Mouse (Mus musculus): ENCODE measurements around the gene Katna1. TPM values are rescaled to one million over a fixed set of nuclear protein-coding genes. Genes with fewer than 3 reads are reported as not detected.
A peak's percentile ranks its signal among the peaks of the same experiment; 100 is the strongest.

Gene Katna1
- polyA plus RNA-seq, 1 experiment from 2014 or later = 27.0 TPM

GRCm38 (mm10) chr10:7757544-7757943 is 31.7 kb downstream of the Katna1 start:
- WGBS (ENCODE audit: insufficient replicate concordance) = 33% methylated on average over 2 of the region's 2 CpGs
- Histone ChIP-seq H3K27me3 (ENCODE audit: control insufficient read depth, insufficient read depth, low read depth, low read length) (no peaks in the 10 kb centered on the region), H3K4me1 (ENCODE audit: control insufficient read depth, low read depth, low read length) (no peaks in the 10 kb centered on the region; the same call in 1 of the 2 replicates), H3K9me3 (replicated peaks; ENCODE audit: control insufficient read depth, low read length) (no peaks in the 10 kb centered on the region), H3K9ac (ENCODE audit: low read depth, low read length) (no peak overlapping the region), H3K4me2 (ENCODE audit: low read depth, low read length) (no peak overlapping the region), H3K36me3 (ENCODE audit: control insufficient read depth, insufficient read depth) (peaks cover 2% of the 10 kb centered on the region; the same call in 1 of the 2 replicates), H3K27ac (ENCODE audit: low read length) (no peak overlapping the region), H3K4me3 (ENCODE audit: low read depth, low read length) (no peak overlapping the region)
- ATAC-seq (ENCODE audit: low read depth) = no peak

DNA sequence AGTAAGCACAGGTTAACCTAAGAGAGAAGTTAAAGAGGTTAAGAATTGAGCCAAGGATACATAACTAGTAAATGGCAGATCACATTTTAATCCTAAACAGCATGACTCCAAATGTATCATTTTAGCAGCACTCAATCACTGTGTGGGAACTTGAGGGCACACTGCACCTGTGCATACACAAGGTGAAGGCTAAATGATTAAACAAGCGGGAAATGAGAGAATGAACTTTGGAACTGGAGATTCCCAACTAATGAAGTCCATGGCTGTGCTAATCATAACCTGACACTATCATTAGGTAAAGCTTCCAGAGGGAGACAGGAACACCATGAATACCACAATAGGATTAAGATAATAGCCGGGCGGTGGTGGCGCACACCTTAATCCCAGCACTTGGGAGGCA is 46.5 kb downstream of the Katna1 start:
- WGBS (ENCODE audit: insufficient replicate concordance) = 81% methylated on average over 4 of the region's 4 CpGs
- H3K36me3 ChIP-seq (ENCODE audit: control insufficient read depth, insufficient read depth) = peaks cover 15% of the 10 kb centered on the region
- no peak overlapping the region for H3K4me3 ChIP-seq (ENCODE audit: low read depth, low read length)
- no peaks in the 10 kb centered on the region for H3K4me1 ChIP-seq (ENCODE audit: control insufficient read depth, low read depth, low read length)
- no peak overlapping the region for H3K9ac ChIP-seq (ENCODE audit: low read depth, low read length)
- no peak for ATAC-seq (ENCODE audit: low read depth)
- no peaks in the 10 kb centered on the region for H3K27me3 ChIP-seq (ENCODE audit: control insufficient read depth, insufficient read depth, low read depth, low read length)
- H3K9me3 ChIP-seq (replicated peaks; ENCODE audit: control insufficient read depth, low read length) = no peaks in the 10 kb centered on the region
- H3K27ac ChIP-seq (ENCODE audit: low read length) = no peak overlapping the region
- no peak overlapping the region for H3K4me2 ChIP-seq (ENCODE audit: low read depth, low read length)

GRCm38 (mm10) chr10:7772769-7773168 is 47.0 kb downstream of the Katna1 start:
- 81% methylated on average over 1 of the region's 1 CpGs for WGBS (ENCODE audit: insufficient replicate concordance)
- H3K36me3 ChIP-seq (ENCODE audit: control insufficient read depth, insufficient read depth) = peaks cover 15% of the 10 kb centered on the region
- H3K9ac ChIP-seq (ENCODE audit: low read depth, low read length) = no peak overlapping the region
- H3K4me3 ChIP-seq (ENCODE audit: low read depth, low read length) = no peak overlapping the region
- H3K27ac ChIP-seq (ENCODE audit: low read length) = no peak overlapping the region
- H3K27me3 ChIP-seq (ENCODE audit: control insufficient read depth, insufficient read depth, low read depth, low read length) = no peaks in the 10 kb centered on the region
- no peak for ATAC-seq (ENCODE audit: low read depth)
- H3K4me1 ChIP-seq (ENCODE audit: control insufficient read depth, low read depth, low read length) = no peaks in the 10 kb centered on the region
- no peak overlapping the region for H3K4me2 ChIP-seq (ENCODE audit: low read depth, low read length)
- H3K9me3 ChIP-seq (replicated peaks; ENCODE audit: control insufficient read depth, low read length) = no peaks in the 10 kb centered on the region

DNA sequence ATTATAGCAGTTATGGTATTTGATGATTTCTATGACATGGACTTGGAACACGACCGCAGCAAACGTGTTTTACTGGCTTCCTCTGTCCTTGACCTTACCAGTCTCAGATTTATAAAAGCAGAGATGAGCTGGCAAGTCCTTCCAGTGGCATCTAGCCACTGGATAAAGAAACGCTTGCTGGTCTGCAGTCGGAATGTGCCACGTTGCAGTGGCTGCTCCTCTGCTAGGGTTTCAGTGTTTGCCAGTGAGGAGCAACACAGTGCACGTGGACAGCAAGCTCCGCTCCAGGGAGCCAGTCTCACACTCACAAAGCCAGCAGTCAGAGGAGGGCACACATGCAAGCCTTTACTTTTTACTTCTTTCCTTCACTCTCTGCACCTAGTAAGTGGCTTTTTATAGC is 49.6 kb downstream of the Katna1 start:
- H3K27me3 ChIP-seq (ENCODE audit: control insufficient read depth, insufficient read depth, low read depth, low read length) = no peaks in the 10 kb centered on the region
- no peak overlapping the region for H3K27ac ChIP-seq (ENCODE audit: low read length)
- no peak for ATAC-seq (ENCODE audit: low read depth)
- peaks cover 2% of the 10 kb centered on the region; the same call in 1 of the 2 replicates for H3K4me1 ChIP-seq (ENCODE audit: control insufficient read depth, low read depth, low read length)
- WGBS (ENCODE audit: insufficient replicate concordance) = 82% methylated on average over 8 of the region's 8 CpGs
- H3K9me3 ChIP-seq (replicated peaks; ENCODE audit: control insufficient read depth, low read length) = no peaks in the 10 kb centered on the region
- H3K9ac ChIP-seq (ENCODE audit: low read depth, low read length) = no peak overlapping the region
- H3K4me2 ChIP-seq (ENCODE audit: low read depth, low read length) = no peak overlapping the region
- H3K4me3 ChIP-seq (ENCODE audit: low read depth, low read length) = no peak overlapping the region
- peaks cover 4% of the 10 kb centered on the region; the same call in 1 of the 2 replicates for H3K36me3 ChIP-seq (ENCODE audit: control insufficient read depth, insufficient read depth)

DNA sequence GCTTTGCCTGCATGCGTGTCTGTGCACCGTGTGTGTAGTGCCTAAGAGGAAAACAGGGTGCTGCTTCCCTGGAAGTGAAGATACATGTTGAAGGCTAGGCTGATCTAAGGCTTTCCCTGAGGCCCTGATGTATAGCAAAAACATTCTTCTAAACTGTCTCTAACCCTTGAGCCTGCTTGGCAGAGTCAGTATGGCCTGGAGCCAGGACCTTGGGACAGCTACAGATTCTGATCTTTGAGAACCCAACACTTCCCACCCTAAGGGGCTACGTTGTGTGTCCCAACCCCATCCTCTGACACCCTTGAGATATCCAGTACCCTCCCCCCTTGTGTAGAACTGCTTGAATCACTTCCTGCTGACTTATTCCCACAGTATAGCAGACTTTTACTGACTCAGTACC is 52.6 kb downstream of the Katna1 start:
- no peak overlapping the region for H3K4me3 ChIP-seq (ENCODE audit: low read depth, low read length)
- no peak overlapping the region for H3K9ac ChIP-seq (ENCODE audit: low read depth, low read length)
- peaks cover 6% of the 10 kb centered on the region; the same call in 1 of the 2 replicates for H3K4me1 ChIP-seq (ENCODE audit: control insufficient read depth, low read depth, low read length)
- no peak for ATAC-seq (ENCODE audit: low read depth)
- H3K4me2 ChIP-seq (ENCODE audit: low read depth, low read length) = no peak overlapping the region
- no peak overlapping the region for H3K27ac ChIP-seq (ENCODE audit: low read length)
- no peaks in the 10 kb centered on the region for H3K27me3 ChIP-seq (ENCODE audit: control insufficient read depth, insufficient read depth, low read depth, low read length)
- H3K9me3 ChIP-seq (replicated peaks; ENCODE audit: control insufficient read depth, low read length) = no peaks in the 10 kb centered on the region
- H3K36me3 ChIP-seq (ENCODE audit: control insufficient read depth, insufficient read depth) = no peaks in the 10 kb centered on the region
- WGBS (ENCODE audit: insufficient replicate concordance) = 72% methylated on average over 3 of the region's 3 CpGs

DNA sequence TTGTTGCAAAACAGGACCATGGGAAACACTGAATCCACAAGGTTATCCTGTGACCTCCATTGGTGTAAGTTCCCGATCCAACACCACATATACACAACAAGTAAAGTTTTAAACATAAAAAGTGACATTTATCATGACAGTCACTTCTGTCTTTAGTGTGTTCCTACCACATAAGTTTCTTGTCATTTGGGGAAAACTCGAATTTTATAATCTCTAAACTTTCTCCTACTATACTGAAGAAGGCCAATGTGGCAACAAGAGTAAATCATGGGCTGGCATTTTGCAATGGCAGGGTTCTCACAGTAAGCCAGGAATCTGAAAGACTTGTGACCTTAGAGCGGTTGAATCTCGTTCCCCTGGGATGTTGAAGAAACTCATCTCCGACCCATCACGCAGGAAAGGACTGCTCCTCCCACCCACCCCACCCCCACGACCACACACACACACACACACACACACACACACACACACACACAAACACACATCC is 54.0 kb downstream of the Katna1 start:
- Histone ChIP-seq H3K9me3 (replicated peaks; ENCODE audit: control insufficient read depth, low read length) (no peaks in the 10 kb centered on the region), H3K4me3 (ENCODE audit: low read depth, low read length) (peak overlapping the region; percentile 92), H3K27ac (ENCODE audit: low read length) (no peak overlapping the region; the same call in 1 of the 2 replicates), H3K4me2 (ENCODE audit: low read depth, low read length) (peak overlapping the region; percentile 85), H3K27me3 (ENCODE audit: control insufficient read depth, insufficient read depth, low read depth, low read length) (no peaks in the 10 kb centered on the region), H3K4me1 (ENCODE audit: control insufficient read depth, low read depth, low read length) (peaks cover 6% of the 10 kb centered on the region; the same call in 1 of the 2 replicates), H3K9ac (ENCODE audit: low read depth, low read length) (peak overlapping the region; percentile 92), H3K36me3 (ENCODE audit: control insufficient read depth, insufficient read depth) (no peaks in the 10 kb centered on the region)
- no peak for ATAC-seq (ENCODE audit: low read depth)
- 19% methylated on average over 7 of the region's 7 CpGs for WGBS (ENCODE audit: insufficient replicate concordance)

DNA sequence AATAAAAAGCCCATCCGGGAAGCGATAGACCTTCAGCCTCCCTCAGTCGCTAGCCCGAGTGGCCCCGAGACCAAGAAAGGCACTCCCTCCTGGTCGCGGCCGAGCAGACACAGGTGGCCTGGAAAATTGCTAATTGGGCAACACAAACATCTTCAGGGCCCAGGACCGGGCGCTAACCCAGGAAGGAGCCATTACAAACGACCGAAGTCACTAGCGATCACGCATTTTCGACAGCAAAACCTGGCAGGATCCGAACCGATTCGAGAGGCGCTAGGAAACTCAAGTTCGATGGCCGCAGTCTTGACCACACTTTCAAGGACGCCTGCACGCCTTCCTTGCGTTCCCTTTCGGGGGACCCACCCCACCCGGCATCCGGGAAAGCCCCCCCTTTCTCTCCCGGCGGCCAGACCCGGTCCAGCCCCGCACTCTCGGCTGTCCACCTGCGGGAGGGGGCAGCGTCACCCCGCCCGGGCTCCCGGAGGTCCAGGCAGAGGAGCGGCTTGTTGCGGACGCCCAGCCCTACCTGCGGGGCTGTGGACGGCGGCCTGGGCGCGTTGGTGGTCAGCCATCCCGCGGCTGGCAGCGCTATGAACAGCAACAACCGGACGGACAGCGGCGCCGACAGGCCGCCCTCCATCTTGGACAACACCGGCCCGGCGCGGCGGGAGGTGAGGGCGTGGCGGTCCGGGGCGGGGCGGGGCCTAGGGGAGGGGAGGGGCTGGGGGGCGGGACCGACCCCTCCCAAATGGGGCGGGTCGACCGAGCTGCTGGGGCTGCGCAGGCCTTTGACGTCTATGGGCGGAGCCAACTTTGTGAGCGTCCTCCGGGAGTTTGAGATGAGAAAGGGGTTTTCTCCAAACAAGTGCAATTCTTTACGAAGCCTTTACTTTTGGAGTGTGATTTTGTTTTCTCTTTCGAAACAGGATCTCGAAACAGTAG is 54.7 kb downstream of the Katna1 start:
- Histone ChIP-seq H3K4me3 (ENCODE audit: low read depth, low read length) (peak overlapping the region; percentile 92), H3K9ac (ENCODE audit: low read depth, low read length) (peak overlapping the region; percentile 92), H3K27ac (ENCODE audit: low read length) (peak overlapping the region; percentile 66), H3K27me3 (ENCODE audit: control insufficient read depth, insufficient read depth, low read depth, low read length) (no peaks in the 10 kb centered on the region), H3K36me3 (ENCODE audit: control insufficient read depth, insufficient read depth) (no peaks in the 10 kb centered on the region), H3K4me1 (ENCODE audit: control insufficient read depth, low read depth, low read length) (peaks cover 6% of the 10 kb centered on the region; the same call in 1 of the 2 replicates), H3K4me2 (ENCODE audit: low read depth, low read length) (peak overlapping the region; percentile 85), H3K9me3 (replicated peaks; ENCODE audit: control insufficient read depth, low read length) (no peaks in the 10 kb centered on the region)
- peak; percentile 96 for ATAC-seq (ENCODE audit: low read depth)
- WGBS (ENCODE audit: insufficient replicate concordance) = under 1% methylated on average over 65 of the region's 77 CpGs

GRCm38 (mm10) chr10:7781214-7781613 is 55.4 kb downstream of the Katna1 start:
- no peak for ATAC-seq (ENCODE audit: low read depth)
- H3K36me3 ChIP-seq (ENCODE audit: control insufficient read depth, insufficient read depth) = no peaks in the 10 kb centered on the region
- peak overlapping the region; percentile 60 for H3K4me2 ChIP-seq (ENCODE audit: low read depth, low read length)
- no peaks in the 10 kb centered on the region for H3K27me3 ChIP-seq (ENCODE audit: control insufficient read depth, insufficient read depth, low read depth, low read length)
- H3K9ac ChIP-seq (ENCODE audit: low read depth, low read length) = peak overlapping the region; percentile 23; the same call in 1 of the 2 replicates
- H3K9me3 ChIP-seq (replicated peaks; ENCODE audit: control insufficient read depth, low read length) = no peaks in the 10 kb centered on the region
- H3K27ac ChIP-seq (ENCODE audit: low read length) = peak overlapping the region; percentile 21; the same call in 1 of the 2 replicates
- 43% methylated on average over 3 of the region's 3 CpGs for WGBS (ENCODE audit: insufficient replicate concordance)
- H3K4me1 ChIP-seq (ENCODE audit: control insufficient read depth, low read depth, low read length) = peaks cover 6% of the 10 kb centered on the region; the same call in 1 of the 2 replicates
- peak overlapping the region; percentile 92 for H3K4me3 ChIP-seq (ENCODE audit: low read depth, low read length)

DNA sequence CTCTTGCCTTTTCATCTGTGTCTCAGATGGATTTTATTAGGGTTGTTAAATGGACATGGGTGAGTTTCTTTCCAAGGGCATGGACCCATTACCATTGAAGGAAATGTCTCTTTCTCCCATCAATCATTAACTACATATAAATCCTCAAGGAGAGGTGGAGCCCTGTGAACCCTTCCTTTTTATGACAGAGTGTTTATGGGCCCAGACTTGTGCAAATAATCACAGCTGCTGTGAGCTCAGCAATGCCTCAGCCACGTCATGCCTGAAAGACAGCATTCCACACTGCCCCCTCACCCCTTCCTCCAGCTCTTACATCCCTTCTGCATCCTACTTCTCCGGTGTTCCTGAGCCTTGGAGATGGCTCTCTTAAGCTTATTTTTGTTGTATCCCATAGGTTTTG is 61.5 kb downstream of the Katna1 start:
- ATAC-seq (ENCODE audit: low read depth) = no peak
- 52% methylated on average over 2 of the region's 2 CpGs for WGBS (ENCODE audit: insufficient replicate concordance)
- H3K27ac ChIP-seq (ENCODE audit: low read length) = no peak overlapping the region

More for the DNA sequence above, 61.5 kb downstream of the Katna1 start:
- Histone ChIP-seq H3K4me2 (ENCODE audit: low read depth, low read length) (no peak overlapping the region), H3K9ac (ENCODE audit: low read depth, low read length) (no peak overlapping the region), H3K9me3 (replicated peaks; ENCODE audit: control insufficient read depth, low read length) (no peaks in the 10 kb centered on the region), H3K4me1 (ENCODE audit: control insufficient read depth, low read depth, low read length) (peaks cover 3% of the 10 kb centered on the region; the same call in 1 of the 2 replicates), H3K36me3 (ENCODE audit: control insufficient read depth, insufficient read depth) (peaks cover 7% of the 10 kb centered on the region), H3K27me3 (ENCODE audit: control insufficient read depth, insufficient read depth, low read depth, low read length) (no peaks in the 10 kb centered on the region), H3K4me3 (ENCODE audit: low read depth, low read length) (no peak overlapping the region)
